8 mouse cellular contexts compared by ENCODE assay signal in the genomic region with DNA sequence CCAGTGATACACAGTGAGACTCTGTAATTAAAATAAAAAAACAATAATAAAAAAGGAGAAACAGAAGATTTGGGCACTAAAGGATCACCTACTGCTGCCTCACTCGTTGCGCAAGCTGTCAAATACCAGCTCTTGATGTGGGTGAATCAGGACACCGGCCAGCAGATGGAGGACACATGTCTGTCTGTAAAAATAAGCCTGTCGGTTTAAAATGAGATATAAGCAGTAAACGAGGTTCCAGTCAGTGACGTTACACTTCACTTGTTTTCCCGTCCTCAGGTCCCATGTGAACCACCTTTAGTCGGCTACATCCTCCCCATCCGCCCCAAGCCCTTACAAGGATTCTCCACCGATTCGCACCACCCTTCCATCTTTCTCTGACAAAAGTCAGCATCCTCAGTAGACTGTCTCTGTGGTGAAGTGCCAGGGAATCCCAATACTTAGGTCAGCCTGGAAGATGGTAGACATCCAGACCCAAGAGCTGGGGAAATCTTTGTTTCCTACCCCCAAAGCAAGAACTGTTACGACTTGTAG. TPM values are rescaled to one million over a fixed set of nuclear protein-coding genes. Genes with fewer than 3 reads are reported as not detected.
A peak's percentile ranks its signal among the peaks of the same experiment; 100 is the strongest.
DNase-seq lines count a peak whose midpoint lies in the region; ATAC-seq and TF ChIP-seq lines count a peak whose summit lies in the region.

No protein-coding gene starts in this region.

- peak overlapping the region; percentile 83 for H3K4me2 ChIP-seq in liver, embryonic 13.5 days

- peaks cover 30% of the 10 kb centered on the region for H3K36me3 ChIP-seq in heart, embryonic 10.5 days
- peaks cover 7% of the 10 kb centered on the region; the same call in 1 of the 2 replicates for H3K36me3 ChIP-seq in thymus, adult 2 months (ENCODE audit: control insufficient read depth, insufficient read depth, low read length)
- peaks cover 30% of the 10 kb centered on the region for H3K36me3 ChIP-seq in liver, embryonic 13.5 days

- peaks cover 4% of the 10 kb centered on the region; the same call in 1 of the 2 replicates for H3K4me1 ChIP-seq in heart, embryonic 10.5 days
- H3K4me1 ChIP-seq in thymus, adult 2 months (replicated peaks; ENCODE audit: control insufficient read depth, insufficient read depth, low read length) = peaks cover 8% of the 10 kb centered on the region
- H3K4me1 ChIP-seq in liver, embryonic 13.5 days (replicated peaks) = peaks cover 24% of the 10 kb centered on the region

- peak overlapping the region; percentile 81 for H3K4me3 ChIP-seq in heart, embryonic 10.5 days
- H3K4me3 ChIP-seq in thymus, adult 2 months (ENCODE audit: control insufficient read depth, insufficient read depth, low read length) = peak overlapping the region; percentile 86
- H3K4me3 ChIP-seq in liver, embryonic 13.5 days (replicated peaks) = peak overlapping the region; percentile 94

- DNase-seq in heart, embryonic 10.5 days (ENCODE audit: low spot score) = no peak
- DNase-seq in heart, postnatal 10 days = no peak
- peak; percentile 14 for DNase-seq in thymus, adult 2 months
- DNase-seq in thymus, postnatal 0 days (ENCODE audit: low spot score) = no peak
- no peak for DNase-seq in liver, embryonic 13.5 days
- peak; percentile 35 to 57 for DNase-seq in right cerebral cortex, postnatal 10 days (ENCODE audit: low spot score in 2 of 2)
- no peak for DNase-seq in urinary bladder, postnatal 14 days (ENCODE audit: low spot score)

- TF ChIP-seq POLR2A in thymus, adult 2 months (IDR thresholded peaks at IDR 0.05; ENCODE audit: control insufficient read depth, extremely low read depth, insufficient read depth, low read length, poor library complexity) = no peak

- H3K27me3 ChIP-seq in heart, embryonic 10.5 days (ENCODE audit: insufficient read depth, poor library complexity, severe bottlenecking) = no peaks in the 10 kb centered on the region
- H3K27me3 ChIP-seq in thymus, adult 2 months (ENCODE audit: control insufficient read depth, insufficient read depth, low read length) = no peaks in the 10 kb centered on the region
- H3K27me3 ChIP-seq in liver, embryonic 13.5 days = peaks cover 7% of the 10 kb centered on the region

- 25% methylated on average over 12 of the region's 12 CpGs for WGBS in heart, embryonic 10.5 days
- WGBS in thymus, adult 2 months = 13% methylated on average over 12 of the region's 12 CpGs
- 25% methylated on average over 12 of the region's 12 CpGs for WGBS in liver, embryonic 13.5 days (ENCODE audit: insufficient replicate concordance)

- ATAC-seq in granulocyte monocyte progenitor cell, adult 5-6 weeks (replicated peaks; ENCODE audit: poor library complexity, severe bottlenecking) = peak; percentile 57
- ATAC-seq in liver, embryonic 13.5 days (ENCODE audit: low read depth) = no peak; the same call in 1 of the 2 replicates

- H3K27ac ChIP-seq in heart, embryonic 10.5 days = peak overlapping the region; percentile 84
- no peak overlapping the region for H3K27ac ChIP-seq in thymus, adult 2 months (ENCODE audit: control insufficient read depth, insufficient read depth, low read length)
- no peak overlapping the region for H3K27ac ChIP-seq in liver, embryonic 13.5 days

- H3K9me3 ChIP-seq in heart, embryonic 10.5 days = no peaks in the 10 kb centered on the region
- H3K9me3 ChIP-seq in liver, embryonic 13.5 days (replicated peaks) = no peaks in the 10 kb centered on the region

- peak overlapping the region; percentile 87 for H3K9ac ChIP-seq in liver, embryonic 13.5 days

- intact Hi-C loops in heart, postnatal 10 days (cut with DNase I) = loop anchor here (2.0 kb wide), 1 partner anchor 19 kb away; no protein-coding TSS in a partner anchor

- TF ChIP-seq CTCF in thymus, adult 2 months (IDR thresholded peaks at IDR 0.05; ENCODE audit: borderline replicate concordance, control insufficient read depth, extremely low read depth, insufficient read depth, low read length, poor library complexity) = no peak

RNA-seq across cellular contexts. Expression of a gene that starts 0.5 kb away (rescaled TPM):
- polyA plus RNA-seq in heart, embryonic 10.5 days (2016; fragmentation: Nextera tagmentation; extraction: Ambion mirVana) = 65.2 and 77.8 TPM in 2 replicates
- 10 to 100 TPM; 23.9 to 27.1 TPM for total RNA-seq in heart, postnatal 10 days (2021)
- 8.3 and 11.4 TPM in 2 replicates for polyA plus RNA-seq in thymus, adult 2 months (2012; rRNA removed)
- 60.7 and 61.4 TPM in 2 replicates for polyA plus RNA-seq in thymus, postnatal 0 days (2015; fragmentation: Nextera tagmentation; extraction: Ambion mirVana)
- 65.5 and 69.0 TPM in 2 replicates for total RNA-seq in granulocyte monocyte progenitor cell, adult 5-6 weeks (2014; fragmentation: Nextera tagmentation)
- 118 and 150 TPM in 2 replicates for total RNA-seq in granulocyte monocyte progenitor cell, adult 5-6 weeks (2017)
- 56.8 and 57.3 TPM in 2 replicates for polyA plus RNA-seq in liver, embryonic 13.5 days (2015; fragmentation: Nextera tagmentation; extraction: Ambion mirVana)

RNA-seq across cellular contexts. Expression of a gene that starts 20.0 kb away (rescaled TPM):
- 196 and 199 TPM in 2 replicates for polyA plus RNA-seq in heart, embryonic 10.5 days (2016; fragmentation: Nextera tagmentation; extraction: Ambion mirVana)
- total RNA-seq in heart, postnatal 10 days (2021) = 10 to 100 TPM; 29.5 to 31.1 TPM
- 196 and 359 TPM in 2 replicates for polyA plus RNA-seq in thymus, adult 2 months (2012; rRNA removed)
- polyA plus RNA-seq in thymus, postnatal 0 days (2015; fragmentation: Nextera tagmentation; extraction: Ambion mirVana) = 170 and 186 TPM in 2 replicates
- 72.6 and 87.7 TPM in 2 replicates for total RNA-seq in granulocyte monocyte progenitor cell, adult 5-6 weeks (2014; fragmentation: Nextera tagmentation)
- total RNA-seq in granulocyte monocyte progenitor cell, adult 5-6 weeks (2017) = 189 and 192 TPM in 2 replicates
- polyA plus RNA-seq in liver, embryonic 13.5 days (2015; fragmentation: Nextera tagmentation; extraction: Ambion mirVana) = 240 and 308 TPM in 2 replicates

RNA-seq across cellular contexts. Expression of a gene that starts 30.3 kb away (rescaled TPM):
- polyA plus RNA-seq in heart, embryonic 10.5 days (2016; fragmentation: Nextera tagmentation; extraction: Ambion mirVana) = not detected in 2 replicates
- not detected for total RNA-seq in heart, postnatal 10 days (2021)
- 0.22 and 0.30 TPM in 2 replicates for polyA plus RNA-seq in thymus, adult 2 months (2012; rRNA removed)
- 0.14 and 0.16 TPM in 2 replicates for polyA plus RNA-seq in thymus, postnatal 0 days (2015; fragmentation: Nextera tagmentation; extraction: Ambion mirVana)
- not detected in 2 replicates for total RNA-seq in granulocyte monocyte progenitor cell, adult 5-6 weeks (2014; fragmentation: Nextera tagmentation)
- total RNA-seq in granulocyte monocyte progenitor cell, adult 5-6 weeks (2017) = not detected in 2 replicates
- not detected in 2 replicates for polyA plus RNA-seq in liver, embryonic 13.5 days (2015; fragmentation: Nextera tagmentation; extraction: Ambion mirVana)

Comparison
In these comparisons a context has a peak if more than half of its experiments do, and no peak if none do; other contexts are left out.
1. DNase-seq: peak in thymus, adult 2 months (single experiment) and right cerebral cortex, postnatal 10 days (2 of 2); none in heart, embryonic 10.5 days (single experiment), heart, postnatal 10 days (0 of 2), thymus, postnatal 0 days (single experiment), liver, embryonic 13.5 days (single experiment) and urinary bladder, postnatal 14 days (single experiment).
2. Peak in every context shown above with its lines, with median percentiles within 50 percentile points of each other: H3K4me3 ChIP-seq.